Mouse (Mus musculus): Measurements from ENCODE around the gene Klhl31. TPM values are rescaled to one million over a fixed set of nuclear protein-coding genes. Genes with fewer than 3 reads are reported as not detected.

Gene Klhl31
- polyA plus RNA-seq (2015; fragmentation: Nextera tagmentation; extraction: Ambion mirVana), result 0.28 and 0.62 TPM in 2 replicates

GRCm38 (mm10) chr9:77636450-77636951 lies at the start of gene Klhl31:
Gene Klhl31 (plus strand): TSS chr9:77636500.
- no peak within 1 kb of the TSS for H3K4me2 ChIP-seq
- no peak for ATAC-seq (ENCODE audit: insufficient read depth, low FRiP score, low read depth)
- H3K4me3 ChIP-seq (replicated peaks), result no peak within 1 kb of the TSS
- no peaks in the 10 kb centered on the region for H3K27me3 ChIP-seq (replicated peaks)
- no peaks in the 10 kb centered on the region; the same call in 1 of the 2 replicates for H3K4me1 ChIP-seq
- H3K9me3 ChIP-seq, result no peaks in the 10 kb centered on the region
- 30% methylated on average over 10 of the region's 10 CpGs for WGBS
- no peak within 1 kb of the TSS for H3K27ac ChIP-seq
- no peak within 1 kb of the TSS for H3K9ac ChIP-seq
- no peaks in the 10 kb centered on the region for H3K36me3 ChIP-seq

GRCm38 (mm10) chr9:77586806-77587591 lies 49.3 kb upstream of the Klhl31 start:
- Histone ChIP-seq H3K36me3 (no peaks in the 10 kb centered on the region), H3K27me3 (replicated peaks) (no peaks in the 10 kb centered on the region), H3K9ac (no peak overlapping the region), H3K4me2 (no peak overlapping the region), H3K4me3 (replicated peaks) (no peak overlapping the region), H3K27ac (peak overlapping the region; percentile 48; the same call in 1 of the 2 replicates), H3K9me3 (no peaks in the 10 kb centered on the region), H3K4me1 (no peaks in the 10 kb centered on the region)
- ATAC-seq (ENCODE audit: insufficient read depth, low FRiP score, low read depth), result no peak
- WGBS, result 65% methylated on average over 6 of the region's 6 CpGs

GRCm38 (mm10) chr9:77587616-77588015 lies 48.7 kb upstream of the Klhl31 start:
- Histone ChIP-seq H3K9me3 (no peaks in the 10 kb centered on the region), H3K36me3 (no peaks in the 10 kb centered on the region), H3K27ac (peak overlapping the region; percentile 48; the same call in 1 of the 2 replicates), H3K4me3 (replicated peaks) (no peak overlapping the region), H3K9ac (no peak overlapping the region), H3K4me1 (no peaks in the 10 kb centered on the region), H3K27me3 (replicated peaks) (no peaks in the 10 kb centered on the region), H3K4me2 (no peak overlapping the region)
- no peak for ATAC-seq (ENCODE audit: insufficient read depth, low FRiP score, low read depth)
- WGBS, result 80% methylated on average over 7 of the region's 7 CpGs

GRCm38 (mm10) chr9:77589496-77589895 lies 46.8 kb upstream of the Klhl31 start:
- no peaks in the 10 kb centered on the region for H3K9me3 ChIP-seq
- H3K27ac ChIP-seq, result no peak overlapping the region
- H3K27me3 ChIP-seq (replicated peaks), result no peaks in the 10 kb centered on the region
- WGBS, result 30% methylated on average over 2 of the region's 2 CpGs
- no peaks in the 10 kb centered on the region for H3K4me1 ChIP-seq
- ATAC-seq (ENCODE audit: insufficient read depth, low FRiP score, low read depth), result no peak
- no peaks in the 10 kb centered on the region for H3K36me3 ChIP-seq
- no peak overlapping the region for H3K4me3 ChIP-seq (replicated peaks)
- H3K9ac ChIP-seq, result no peak overlapping the region
- no peak overlapping the region for H3K4me2 ChIP-seq

- no peaks in the 10 kb centered on the region for H3K9me3 ChIP-seq
- no peak overlapping the region for H3K9ac ChIP-seq
- H3K27ac ChIP-seq, result no peak overlapping the region
- no peak overlapping the region for H3K4me3 ChIP-seq (replicated peaks)
- ATAC-seq (ENCODE audit: insufficient read depth, low FRiP score, low read depth), result no peak
- no peaks in the 10 kb centered on the region for H3K27me3 ChIP-seq (replicated peaks)
- no peak overlapping the region for H3K4me2 ChIP-seq
- H3K4me1 ChIP-seq, result no peaks in the 10 kb centered on the region
- WGBS, result 39% methylated on average over 4 of the region's 4 CpGs
- H3K36me3 ChIP-seq, result no peaks in the 10 kb centered on the region
Observed at GRCm38 (mm10) chr9:77592423-77592822, 43.9 kb upstream of the Klhl31 start.

- WGBS, result 54% methylated on average over 12 of the region's 12 CpGs
- Histone ChIP-seq H3K4me3 (replicated peaks) (no peak overlapping the region), H3K9me3 (no peaks in the 10 kb centered on the region), H3K27me3 (replicated peaks) (no peaks in the 10 kb centered on the region), H3K36me3 (no peaks in the 10 kb centered on the region), H3K4me2 (no peak overlapping the region), H3K27ac (no peak overlapping the region), H3K4me1 (no peaks in the 10 kb centered on the region), H3K9ac (no peak overlapping the region)
- ATAC-seq (ENCODE audit: insufficient read depth, low FRiP score, low read depth), result no peak
Observed at GRCm38 (mm10) chr9:77595006-77595626, 41.2 kb upstream of the Klhl31 start.

GRCm38 (mm10) chr9:77596355-77596754 lies 39.9 kb upstream of the Klhl31 start:
- no peak for ATAC-seq (ENCODE audit: insufficient read depth, low FRiP score, low read depth)
- no peak overlapping the region for H3K4me3 ChIP-seq (replicated peaks)
- H3K27me3 ChIP-seq (replicated peaks), result no peaks in the 10 kb centered on the region
- no peaks in the 10 kb centered on the region for H3K36me3 ChIP-seq
- H3K9ac ChIP-seq, result no peak overlapping the region
- no peak overlapping the region for H3K4me2 ChIP-seq
- no peak overlapping the region for H3K27ac ChIP-seq
- H3K9me3 ChIP-seq, result no peaks in the 10 kb centered on the region
- H3K4me1 ChIP-seq, result no peaks in the 10 kb centered on the region
- 30% methylated on average over 7 of the region's 7 CpGs for WGBS

GRCm38 (mm10) chr9:77598560-77598959 lies 37.7 kb upstream of the Klhl31 start:
- Histone ChIP-seq H3K27me3 (replicated peaks) (no peaks in the 10 kb centered on the region), H3K27ac (no peak overlapping the region), H3K9me3 (no peaks in the 10 kb centered on the region), H3K36me3 (no peaks in the 10 kb centered on the region), H3K4me3 (replicated peaks) (no peak overlapping the region), H3K4me1 (no peaks in the 10 kb centered on the region), H3K9ac (no peak overlapping the region), H3K4me2 (no peak overlapping the region)
- WGBS, result 59% methylated on average over 3 of the region's 3 CpGs
- ATAC-seq (ENCODE audit: insufficient read depth, low FRiP score, low read depth), result no peak

GRCm38 (mm10) chr9:77602302-77603266 lies 33.7 kb upstream of the Klhl31 start:
- 84% methylated on average over 10 of the region's 10 CpGs for WGBS
- H3K4me1 ChIP-seq, result no peaks in the 10 kb centered on the region
- H3K4me2 ChIP-seq, result no peak overlapping the region
- no peak overlapping the region for H3K4me3 ChIP-seq (replicated peaks)
- H3K27me3 ChIP-seq (replicated peaks), result no peaks in the 10 kb centered on the region
- no peaks in the 10 kb centered on the region for H3K9me3 ChIP-seq
- H3K36me3 ChIP-seq, result no peaks in the 10 kb centered on the region
- H3K9ac ChIP-seq, result no peak overlapping the region
- no peak overlapping the region for H3K27ac ChIP-seq
- ATAC-seq (ENCODE audit: insufficient read depth, low FRiP score, low read depth), result no peak

GRCm38 (mm10) chr9:77603965-77604509 lies 32.3 kb upstream of the Klhl31 start:
- ATAC-seq (ENCODE audit: insufficient read depth, low FRiP score, low read depth), result peak; percentile 47; the same call in 1 of the 2 replicates
- WGBS, result 94% methylated on average over 1 of the region's 1 CpGs
- no peaks in the 10 kb centered on the region for H3K36me3 ChIP-seq
- H3K27ac ChIP-seq, result no peak overlapping the region
- no peaks in the 10 kb centered on the region for H3K4me1 ChIP-seq
- H3K27me3 ChIP-seq (replicated peaks), result no peaks in the 10 kb centered on the region
- H3K9ac ChIP-seq, result no peak overlapping the region
- no peak overlapping the region for H3K4me2 ChIP-seq
- no peaks in the 10 kb centered on the region for H3K9me3 ChIP-seq
- no peak overlapping the region for H3K4me3 ChIP-seq (replicated peaks)

- H3K9me3 ChIP-seq, result no peaks in the 10 kb centered on the region
- 70% methylated on average over 6 of the region's 6 CpGs for WGBS
- no peaks in the 10 kb centered on the region for H3K36me3 ChIP-seq
- no peak overlapping the region for H3K27ac ChIP-seq
- H3K4me1 ChIP-seq, result no peaks in the 10 kb centered on the region
- H3K9ac ChIP-seq, result no peak overlapping the region
- no peak overlapping the region for H3K4me2 ChIP-seq
- no peak overlapping the region for H3K4me3 ChIP-seq (replicated peaks)
- no peak for ATAC-seq (ENCODE audit: insufficient read depth, low FRiP score, low read depth)
- H3K27me3 ChIP-seq (replicated peaks), result no peaks in the 10 kb centered on the region
Observed at GRCm38 (mm10) chr9:77607295-77607694, 29.0 kb upstream of the Klhl31 start.
